Mouse (Mus musculus): Measurements from ENCODE around the gene Pde1b. TPM values are rescaled to one million over a fixed set of nuclear protein-coding genes. Genes with fewer than 3 reads are reported as not detected.

The Pde1b gene
- polyA plus RNA-seq, 2 experiments, result 0.11 to 1.0 TPM

DNA sequence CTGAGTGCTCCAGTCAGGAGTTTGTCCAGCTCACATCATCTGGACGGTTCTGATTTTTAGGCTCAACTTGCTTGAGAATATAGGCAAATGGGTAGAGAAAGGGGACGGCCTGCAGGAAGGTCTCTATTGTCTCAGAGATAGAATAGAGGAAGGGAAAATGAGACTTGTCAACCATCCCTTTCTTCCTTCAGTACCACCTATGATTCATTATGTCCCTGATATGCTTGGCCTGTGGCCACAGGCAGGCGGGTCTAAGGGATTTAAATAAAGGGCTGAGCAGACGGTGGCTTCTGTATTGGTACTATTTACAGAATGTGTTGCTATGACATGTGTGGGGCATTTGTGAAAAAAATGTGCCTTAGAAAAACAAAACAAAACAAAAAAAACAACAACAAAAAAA is 14.5 kb upstream of the Pde1b start:
- 68% methylated on average over 4 of the region's 4 CpGs for WGBS (ENCODE audit: insufficient replicate concordance)
- no peak overlapping the region for H3K9ac ChIP-seq (replicated peaks)

DNA sequence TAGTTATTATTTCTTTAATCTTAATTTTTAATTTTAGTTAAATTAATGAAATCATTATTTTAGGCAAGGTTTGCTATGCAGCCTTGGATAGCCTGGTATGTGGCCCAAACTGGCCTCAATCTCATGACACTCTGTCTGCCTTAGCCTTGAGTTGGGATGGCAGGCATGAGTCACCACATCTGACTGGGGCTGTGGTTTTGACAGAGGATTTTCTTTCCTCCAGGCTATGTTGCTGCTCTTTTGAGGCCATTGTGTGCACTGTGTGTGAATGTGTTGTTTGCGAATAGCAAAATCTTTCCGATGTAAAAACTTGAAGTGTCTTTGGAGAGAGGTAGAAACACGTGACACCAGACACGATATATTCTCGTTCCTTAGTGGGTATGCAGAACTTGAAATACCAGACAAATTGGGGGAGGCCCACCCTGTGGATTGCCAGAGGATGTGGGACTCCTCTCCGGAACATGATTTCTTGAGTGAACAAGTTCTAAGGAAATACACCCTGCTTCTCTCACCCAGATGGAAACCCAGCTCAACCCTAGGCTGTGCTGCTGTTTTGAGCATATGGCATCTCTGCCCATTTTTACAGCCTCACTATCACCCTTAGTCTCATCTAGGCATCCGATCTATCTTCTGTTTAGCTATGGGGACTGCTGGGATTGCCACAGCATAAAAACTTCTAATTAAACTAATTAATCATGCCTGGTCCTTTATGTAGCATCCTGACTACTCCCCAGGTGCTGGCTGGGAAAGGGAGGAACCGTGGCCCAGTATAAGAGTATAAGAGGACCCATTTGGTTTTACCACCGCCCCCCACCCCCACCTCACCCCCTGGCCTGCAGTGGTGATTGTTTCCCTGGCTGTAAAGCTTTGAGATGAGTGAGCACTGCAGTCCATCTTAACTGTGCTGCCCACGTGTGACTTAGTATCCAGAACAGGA is 6.4 kb upstream of the Pde1b start:
- Histone ChIP-seq H3K36me3 (replicated peaks; ENCODE audit: control insufficient read depth, insufficient read depth, low read depth) (no peaks in the 10 kb centered on the region), H3K9me3 (ENCODE audit: control insufficient read depth, low read length) (no peaks in the 10 kb centered on the region), H3K4me3 (ENCODE audit: insufficient read depth in 1 of 2, low read depth in 2 of 2, low read length in 2 of 2) (no peak overlapping the region), H3K9ac (replicated peaks) (no peak overlapping the region), H3K4me2 (ENCODE audit: low read depth) (no peak overlapping the region), H3K27ac (no peak overlapping the region), H3K27me3 (ENCODE audit: control insufficient read depth, insufficient read depth, low read length) (no peaks in the 10 kb centered on the region), H3K4me1 (replicated peaks; ENCODE audit: control insufficient read depth in 2 of 2, insufficient read depth in 2 of 2, low read length in 1 of 2) (no peaks in the 10 kb centered on the region)
- no peak for TF ChIP-seq CTCF (IDR thresholded peaks at IDR 0.05; ENCODE audit: low read depth)
- DNase-seq (ENCODE audit: low read depth in 3 of 3, low spot score in 3 of 3) (no peak), ATAC-seq (ENCODE audit: insufficient read depth) (no peak)
- 61% methylated on average over 10 of the region's 10 CpGs for WGBS (ENCODE audit: insufficient replicate concordance)

More for the DNA sequence above, 14.5 kb upstream of the Pde1b start:
- no peak for DNase-seq (ENCODE audit: low read depth in 3 of 3, low spot score in 3 of 3)
- Histone ChIP-seq H3K27me3 (ENCODE audit: control insufficient read depth, insufficient read depth, low read length) (no peaks in the 10 kb centered on the region), H3K4me2 (ENCODE audit: low read depth) (no peak overlapping the region), H3K27ac (no peak overlapping the region), H3K36me3 (replicated peaks; ENCODE audit: control insufficient read depth, insufficient read depth, low read depth) (no peaks in the 10 kb centered on the region), H3K9me3 (ENCODE audit: control insufficient read depth, low read length) (no peaks in the 10 kb centered on the region), H3K4me1 (replicated peaks; ENCODE audit: control insufficient read depth in 2 of 2, insufficient read depth in 2 of 2, low read length in 1 of 2) (no peaks in the 10 kb centered on the region), H3K4me3 (ENCODE audit: insufficient read depth in 1 of 2, low read depth in 2 of 2, low read length in 2 of 2) (no peak overlapping the region)
- TF ChIP-seq CTCF (IDR thresholded peaks at IDR 0.05; ENCODE audit: low read depth) (no peak), EP300 (IDR thresholded peaks at IDR 0.05; ENCODE audit: low read depth) (no peak)
- ATAC-seq (ENCODE audit: insufficient read depth), result no peak

DNA sequence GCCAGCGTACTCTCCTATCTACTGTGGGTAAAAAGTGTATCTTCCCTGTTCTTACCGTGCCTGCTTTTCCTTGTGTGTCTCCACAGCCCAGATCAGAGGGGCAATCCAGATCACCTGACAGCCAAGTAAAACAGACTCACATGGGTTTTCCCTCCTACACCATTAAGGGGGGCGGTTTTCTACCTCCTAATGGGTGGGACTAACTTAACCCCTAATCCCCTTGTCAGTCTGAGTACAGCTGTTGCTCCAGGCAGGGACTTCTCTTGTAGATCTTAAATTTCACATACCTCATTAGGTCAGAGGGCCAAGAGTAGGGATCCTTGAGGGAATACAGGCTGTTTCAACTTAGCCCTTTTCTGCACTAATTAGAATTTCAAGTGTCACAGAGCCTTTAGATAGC is 4.7 kb upstream of the Pde1b start:
- H3K9ac ChIP-seq (replicated peaks), result no peak overlapping the region
- no peak overlapping the region for H3K4me3 ChIP-seq (ENCODE audit: insufficient read depth in 1 of 2, low read depth in 2 of 2, low read length in 2 of 2)
- no peaks in the 10 kb centered on the region for H3K9me3 ChIP-seq (ENCODE audit: control insufficient read depth, low read length)
- no peak overlapping the region for H3K4me2 ChIP-seq (ENCODE audit: low read depth)
- TF ChIP-seq EP300 (IDR thresholded peaks at IDR 0.05; ENCODE audit: low read depth) (no peak), CTCF (IDR thresholded peaks at IDR 0.05; ENCODE audit: low read depth) (no peak)
- DNase-seq (ENCODE audit: low read depth in 3 of 3, low spot score in 3 of 3) (no peak), ATAC-seq (ENCODE audit: insufficient read depth) (no peak)
- H3K4me1 ChIP-seq (replicated peaks; ENCODE audit: control insufficient read depth in 2 of 2, insufficient read depth in 2 of 2, low read length in 1 of 2), result no peaks in the 10 kb centered on the region
- 59% methylated on average over 3 of the region's 3 CpGs for WGBS (ENCODE audit: insufficient replicate concordance)
- no peak overlapping the region for H3K27ac ChIP-seq
- H3K36me3 ChIP-seq (replicated peaks; ENCODE audit: control insufficient read depth, insufficient read depth, low read depth), result no peaks in the 10 kb centered on the region
- H3K27me3 ChIP-seq (ENCODE audit: control insufficient read depth, insufficient read depth, low read length), result peaks cover 13% of the 10 kb centered on the region

DNA sequence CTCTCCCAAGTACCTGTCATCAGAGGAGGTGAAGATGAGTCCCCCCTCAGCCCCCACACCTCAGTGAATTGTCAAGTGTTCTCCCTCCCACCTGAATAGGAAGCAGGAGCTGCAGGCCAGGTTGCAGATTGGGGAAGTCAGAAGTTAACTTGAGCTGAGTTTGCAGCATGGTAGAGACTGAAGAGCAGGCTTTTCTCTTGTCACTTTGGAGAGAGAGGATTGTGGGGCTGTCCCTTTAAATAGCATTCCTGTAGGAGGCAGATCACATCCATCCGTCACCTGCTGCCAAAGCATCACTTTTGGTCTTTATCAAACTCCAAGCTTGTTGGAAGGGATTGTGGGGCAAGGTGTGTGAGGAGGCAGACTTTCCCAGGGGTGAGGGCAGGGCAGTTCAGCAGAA is 2.1 kb upstream of the Pde1b start:
- TF ChIP-seq EP300 (IDR thresholded peaks at IDR 0.05; ENCODE audit: low read depth) (no peak), CTCF (IDR thresholded peaks at IDR 0.05; ENCODE audit: low read depth) (no peak)
- H3K4me3 ChIP-seq (ENCODE audit: insufficient read depth in 1 of 2, low read depth in 2 of 2, low read length in 2 of 2), result no peak overlapping the region
- 48% methylated on average over 1 of the region's 1 CpGs for WGBS (ENCODE audit: insufficient replicate concordance)
- no peak overlapping the region for H3K27ac ChIP-seq
- ATAC-seq (ENCODE audit: insufficient read depth) (no peak), DNase-seq (ENCODE audit: low read depth in 3 of 3, low spot score in 3 of 3) (no peak)
- no peak overlapping the region for H3K9ac ChIP-seq (replicated peaks)
- H3K4me1 ChIP-seq (replicated peaks; ENCODE audit: control insufficient read depth in 2 of 2, insufficient read depth in 2 of 2, low read length in 1 of 2), result no peaks in the 10 kb centered on the region
- peaks cover 28% of the 10 kb centered on the region for H3K27me3 ChIP-seq (ENCODE audit: control insufficient read depth, insufficient read depth, low read length)
- no peaks in the 10 kb centered on the region for H3K36me3 ChIP-seq (replicated peaks; ENCODE audit: control insufficient read depth, insufficient read depth, low read depth)
- no peak overlapping the region for H3K4me2 ChIP-seq (ENCODE audit: low read depth)
- no peaks in the 10 kb centered on the region for H3K9me3 ChIP-seq (ENCODE audit: control insufficient read depth, low read length)

DNA sequence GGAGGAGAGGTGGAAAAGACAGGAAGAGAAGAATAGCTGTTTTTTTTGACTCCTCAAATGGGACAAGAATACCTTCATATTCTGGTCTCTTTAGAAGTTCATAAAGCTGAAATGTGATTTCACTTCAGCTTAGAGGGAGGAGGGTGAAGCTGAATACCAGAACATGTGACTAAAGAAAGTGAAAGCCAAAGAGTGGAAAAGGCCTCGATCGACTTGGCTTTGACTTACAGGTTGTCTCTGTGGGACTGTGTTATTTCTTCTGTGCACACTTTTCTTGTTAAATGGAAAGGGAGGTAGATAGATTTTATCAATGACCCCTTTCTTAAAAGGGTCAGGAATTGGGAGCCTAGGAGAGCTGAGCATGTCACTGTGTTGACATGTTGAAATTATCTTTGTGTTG is 1.6 kb upstream of the Pde1b start:
- Histone ChIP-seq H3K9ac (replicated peaks) (no peak overlapping the region), H3K36me3 (replicated peaks; ENCODE audit: control insufficient read depth, insufficient read depth, low read depth) (no peaks in the 10 kb centered on the region), H3K4me1 (replicated peaks; ENCODE audit: control insufficient read depth in 2 of 2, insufficient read depth in 2 of 2, low read length in 1 of 2) (no peaks in the 10 kb centered on the region), H3K27ac (no peak overlapping the region), H3K4me2 (ENCODE audit: low read depth) (no peak overlapping the region), H3K27me3 (ENCODE audit: control insufficient read depth, insufficient read depth, low read length) (peaks cover 28% of the 10 kb centered on the region), H3K9me3 (ENCODE audit: control insufficient read depth, low read length) (no peaks in the 10 kb centered on the region), H3K4me3 (ENCODE audit: insufficient read depth in 1 of 2, low read depth in 2 of 2, low read length in 2 of 2) (no peak overlapping the region)
- WGBS (ENCODE audit: insufficient replicate concordance), result 58% methylated on average over 2 of the region's 2 CpGs
- DNase-seq (ENCODE audit: low read depth in 3 of 3, low spot score in 3 of 3) (no peak), ATAC-seq (ENCODE audit: insufficient read depth) (no peak)
- no peak for TF ChIP-seq CTCF (IDR thresholded peaks at IDR 0.05; ENCODE audit: low read depth)
- no peak for TF ChIP-seq EP300 (IDR thresholded peaks at IDR 0.05; ENCODE audit: low read depth)
